Mouse (Mus musculus) liver (tissue): ENCODE measurements at regions not wholly inside any gene's neighbourhood (a gene's known extent, or its start where the extent isn't known, plus 50 kb on each side); places are given as distances from the start of the nearest gene placed in this dataset.

Experiments
- DNase-seq: peaks from one replicate; pipeline ENCODE4 v3.0.0-alpha.2; 2020; ENCODE audit warnings: mixed read lengths

DNA sequence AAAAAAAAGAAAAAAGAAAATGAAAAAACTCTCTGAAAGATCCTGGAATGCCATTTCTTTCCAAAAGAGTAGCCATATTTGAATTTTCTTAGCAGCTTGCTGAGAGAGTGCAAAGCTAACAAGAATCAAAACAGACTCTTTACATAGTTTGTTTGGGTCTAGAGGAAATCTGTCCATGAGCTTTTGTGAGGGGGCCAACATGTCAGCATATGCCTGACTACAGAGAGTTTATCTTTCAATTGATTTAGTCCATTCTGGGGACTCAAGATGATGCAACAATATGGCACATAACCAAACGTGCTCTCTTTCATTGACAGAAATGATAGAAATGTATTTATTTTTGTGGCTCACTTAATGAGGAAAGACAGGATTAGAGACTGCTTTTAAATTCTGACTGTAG lies 822.8 kb upstream of the Acvr2a start:
- no peak for DNase-seq

DNA sequence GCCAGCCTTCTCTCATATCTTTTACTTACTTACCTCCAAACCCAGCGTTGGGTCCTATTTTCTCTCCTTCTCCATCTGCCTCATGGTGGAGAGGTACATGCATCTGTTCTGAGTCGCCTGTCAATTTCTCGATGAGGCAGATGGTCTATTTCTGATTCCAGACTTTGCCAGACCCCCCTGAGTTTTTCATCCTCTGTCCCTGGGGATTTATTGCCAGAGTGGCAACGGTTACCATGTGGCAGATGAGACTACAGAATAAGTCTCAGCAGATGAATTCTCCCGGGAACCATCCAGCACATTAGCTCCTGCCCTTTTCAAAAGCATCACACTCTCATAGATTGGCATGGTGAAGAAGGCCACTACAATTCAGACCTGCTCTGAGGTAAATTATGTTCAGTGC lies 819.7 kb upstream of the Acvr2a start:
- no peak for DNase-seq

DNA sequence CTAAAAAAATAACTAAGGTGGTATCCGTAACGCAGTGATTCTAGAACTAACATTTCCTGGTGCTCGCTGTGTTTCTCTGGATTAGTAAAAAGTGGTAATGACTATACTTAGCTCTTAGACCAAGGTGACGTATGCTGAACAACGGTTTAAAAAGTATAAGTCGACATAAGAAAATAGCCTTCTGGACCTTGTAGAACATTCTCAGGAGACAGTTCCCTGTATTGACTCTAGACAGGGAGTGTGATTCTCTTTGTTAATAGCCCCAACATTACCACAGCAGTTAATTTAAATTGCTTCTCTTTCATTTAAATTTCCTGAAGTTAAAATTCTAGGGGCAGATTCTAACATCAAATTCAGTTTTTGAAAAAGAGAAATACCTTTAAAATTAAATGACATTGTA lies 812.7 kb upstream of the Acvr2a start:
- DNase-seq = no peak

DNA sequence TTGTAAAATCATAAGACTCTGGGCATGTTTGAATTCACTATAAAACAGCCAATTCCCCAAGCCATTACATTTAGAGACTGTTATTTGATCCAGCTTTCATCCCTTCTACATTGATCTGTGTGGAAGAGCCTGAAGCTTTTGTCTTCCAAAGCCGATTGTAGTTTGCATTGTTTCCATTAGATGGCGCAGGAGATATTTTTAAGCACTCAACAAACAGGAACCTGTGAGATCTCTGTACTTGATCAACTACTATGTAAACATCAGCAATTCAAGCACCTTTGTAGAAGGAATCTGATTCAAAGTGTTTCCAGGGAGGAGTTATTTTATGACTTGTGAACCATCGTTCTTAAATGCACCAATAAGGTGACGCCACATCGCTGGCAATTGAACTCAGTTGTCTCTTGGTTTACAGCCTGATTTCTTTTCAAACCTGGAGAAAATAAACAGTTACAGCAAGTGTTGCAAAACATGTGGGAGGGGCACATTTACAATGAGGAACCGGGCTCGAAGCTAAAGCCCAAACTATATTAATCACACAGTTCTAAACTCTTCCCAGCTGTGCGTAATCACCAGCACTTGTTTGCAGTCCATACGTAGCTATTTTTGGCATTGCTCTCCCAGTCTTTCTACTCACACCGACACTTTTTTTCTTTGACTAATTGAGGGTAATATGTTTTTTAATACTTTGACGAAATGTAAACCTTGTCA lies 812.0 kb upstream of the Acvr2a start:
- DNase-seq = no peak

DNA sequence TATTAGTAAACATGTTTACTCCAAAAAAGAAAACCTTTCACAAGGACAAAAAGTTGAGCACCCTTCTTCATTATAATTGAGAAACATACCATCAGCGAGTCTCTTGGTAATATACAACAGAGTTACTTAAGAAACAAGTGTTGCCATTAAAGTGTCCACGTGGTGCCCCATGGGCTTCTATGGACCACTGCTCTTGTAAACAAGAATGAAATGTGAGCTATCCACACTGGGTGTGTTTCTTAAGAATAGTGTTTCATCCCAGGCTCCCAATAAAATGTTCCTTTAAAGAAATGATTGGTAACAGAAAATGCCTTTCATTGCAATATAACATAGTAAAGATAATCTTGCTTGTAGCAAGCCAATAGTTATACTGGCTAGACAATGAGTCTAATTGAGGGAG lies 803.6 kb upstream of the Acvr2a start:
- DNase-seq = no peak

DNA sequence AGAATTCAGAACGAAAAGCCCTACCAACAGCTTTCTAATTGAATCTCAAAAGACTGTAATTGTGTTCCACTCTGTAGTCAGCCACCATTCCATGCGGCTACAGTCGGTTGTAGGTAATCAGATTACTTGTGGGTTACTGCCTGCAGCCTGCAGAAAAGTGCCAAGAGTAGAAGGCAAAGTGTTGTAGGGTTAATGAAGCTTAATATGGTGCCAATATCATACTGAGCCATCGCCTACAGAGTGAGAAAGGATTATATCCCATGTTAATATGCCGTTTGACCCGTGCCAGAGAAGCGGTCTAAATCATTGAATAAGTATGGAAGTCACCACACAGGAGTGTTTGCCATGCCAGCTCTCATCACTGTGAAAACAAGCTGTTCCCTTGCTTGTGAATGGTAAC lies 786.4 kb upstream of the Acvr2a start:
- DNase-seq = no peak

DNA sequence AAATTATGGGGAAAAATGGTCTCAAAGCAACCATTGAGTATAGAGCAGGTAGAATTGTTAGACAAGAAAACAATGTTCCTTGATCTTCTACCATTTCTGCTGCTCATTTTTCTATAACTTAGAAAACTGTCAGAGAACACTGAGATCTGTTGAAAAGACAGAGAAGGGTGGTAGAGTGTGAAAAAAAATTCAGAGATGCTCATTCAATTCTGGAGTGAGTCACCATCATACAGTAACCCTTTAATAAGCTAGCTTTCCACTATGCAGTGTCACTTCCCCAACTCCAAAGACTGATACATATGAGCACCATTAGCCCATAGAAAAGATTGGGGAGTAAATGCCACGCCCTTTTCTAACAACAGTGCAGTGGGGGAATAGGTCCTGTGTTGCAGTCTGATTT lies 752.5 kb upstream of the Acvr2a start:
- DNase-seq = no peak

DNA sequence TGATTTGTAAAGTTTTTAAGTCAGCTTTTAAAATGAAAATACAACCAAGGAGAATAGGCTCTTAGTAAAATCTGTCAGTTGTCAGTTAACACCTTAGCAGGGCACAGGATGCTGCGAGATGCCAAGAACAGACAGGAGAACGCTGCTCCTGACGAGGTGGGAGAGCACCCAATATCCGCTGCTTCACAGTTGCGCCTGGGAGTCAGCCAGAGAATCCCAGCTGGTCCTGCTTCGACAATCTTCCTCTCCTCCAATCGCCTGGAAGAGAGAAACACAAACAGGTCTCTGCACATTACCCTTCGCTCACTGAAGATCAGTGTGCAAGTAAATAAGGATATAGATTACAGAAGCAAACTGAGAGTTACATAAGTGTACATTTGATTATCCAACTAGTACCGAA lies 750.5 kb upstream of the Acvr2a start:
- DNase-seq = no peak

DNA sequence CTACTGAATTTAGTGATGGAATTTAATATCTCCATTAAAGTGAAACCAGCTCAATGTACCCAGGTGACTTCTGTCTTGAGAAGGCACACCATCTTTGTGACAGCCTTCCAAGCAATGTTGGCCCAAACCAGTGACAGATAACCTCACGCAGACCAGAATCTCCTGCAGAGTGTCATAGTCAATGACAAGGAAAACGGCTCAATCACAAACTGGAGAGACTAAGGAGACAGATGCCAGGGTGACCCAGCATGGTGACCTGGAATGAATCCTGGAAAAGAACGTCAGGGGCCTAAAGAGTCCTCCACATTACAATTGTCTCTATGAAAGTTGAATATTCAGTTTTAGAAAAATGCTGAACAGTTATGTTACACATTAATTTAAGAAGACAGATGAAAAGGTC lies 748.7 kb upstream of the Acvr2a start:
- DNase-seq = no peak

DNA sequence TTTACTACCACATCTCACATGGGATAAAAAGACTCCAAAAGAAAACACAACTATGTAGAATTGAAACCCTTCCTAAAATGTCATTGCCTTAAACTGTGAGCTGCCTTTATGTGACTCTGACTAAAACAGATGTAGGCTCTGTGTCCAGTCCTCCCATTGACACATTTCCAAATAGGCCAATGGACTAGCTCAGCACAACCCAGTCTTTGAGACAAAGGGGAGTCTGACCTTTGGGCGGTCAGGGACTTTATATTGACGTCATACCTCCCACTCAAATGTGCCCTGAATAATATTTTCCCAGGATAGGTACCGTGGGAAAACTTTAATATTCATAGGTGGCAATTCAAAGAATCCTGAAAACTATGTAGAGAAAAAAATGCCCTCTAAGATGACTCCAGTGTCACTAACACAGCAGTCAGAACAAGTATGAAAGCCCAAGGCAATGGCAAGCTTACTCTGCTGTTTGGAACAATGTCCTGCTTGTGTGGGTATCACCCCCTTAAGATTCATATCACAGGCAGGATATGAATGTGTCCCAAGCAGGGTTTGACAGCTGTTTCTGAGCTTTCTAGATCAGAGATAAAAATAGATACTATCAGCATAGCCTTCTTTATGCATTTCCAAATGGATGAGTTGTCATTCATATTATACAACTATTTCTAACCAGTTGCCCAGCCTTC lies 731.6 kb upstream of the Acvr2a start:
- no peak for DNase-seq

DNA sequence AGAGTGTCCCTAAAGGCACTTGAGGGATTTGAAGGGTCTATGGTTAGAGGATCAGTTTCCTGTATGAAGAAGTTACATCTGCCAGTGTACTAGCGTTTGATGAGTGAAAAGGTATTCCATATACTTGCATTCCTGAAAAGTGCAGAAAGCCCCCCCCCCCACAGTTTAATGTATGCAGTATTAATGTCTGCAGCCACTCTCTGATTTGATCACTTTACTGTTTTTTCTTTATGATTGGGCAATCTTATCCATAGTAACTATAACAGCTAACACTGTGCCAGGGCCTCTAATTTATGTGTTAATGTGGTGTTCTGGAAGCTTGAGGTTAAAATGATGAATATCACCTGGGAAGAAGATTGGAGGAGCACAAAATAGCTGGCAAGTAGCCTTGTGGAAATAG lies 715.6 kb upstream of the Acvr2a start:
- DNase-seq = no peak

DNA sequence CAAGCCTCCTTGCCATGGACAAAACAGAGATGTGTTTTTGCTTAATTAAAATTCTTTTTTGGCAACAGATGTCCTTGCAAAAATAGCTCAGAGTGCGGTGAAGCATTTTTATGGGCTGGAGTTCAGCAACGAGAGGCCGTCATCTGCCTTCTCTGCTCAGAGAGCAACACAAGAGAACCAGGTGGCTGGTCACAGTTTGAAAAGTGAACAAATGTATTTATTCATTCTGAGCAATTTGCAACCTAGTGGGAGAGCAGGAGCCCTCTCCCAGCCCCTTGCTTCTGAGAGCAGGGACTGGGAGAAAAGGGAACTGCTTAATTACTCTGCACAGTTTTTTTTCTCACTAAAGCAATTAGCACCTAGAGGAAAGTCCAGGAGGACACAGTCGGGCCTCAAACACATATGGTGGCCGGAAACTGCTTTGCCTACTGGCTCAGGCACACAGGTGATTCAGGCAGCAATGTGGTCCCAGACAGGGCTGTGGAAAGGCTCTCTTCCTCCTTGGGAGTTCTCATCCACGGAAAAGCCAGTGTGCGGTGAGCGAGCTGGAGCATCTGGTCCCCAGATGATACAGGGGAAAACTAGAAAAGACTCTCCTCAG lies 714.9 kb upstream of the Acvr2a start:
- DNase-seq = no peak

DNA sequence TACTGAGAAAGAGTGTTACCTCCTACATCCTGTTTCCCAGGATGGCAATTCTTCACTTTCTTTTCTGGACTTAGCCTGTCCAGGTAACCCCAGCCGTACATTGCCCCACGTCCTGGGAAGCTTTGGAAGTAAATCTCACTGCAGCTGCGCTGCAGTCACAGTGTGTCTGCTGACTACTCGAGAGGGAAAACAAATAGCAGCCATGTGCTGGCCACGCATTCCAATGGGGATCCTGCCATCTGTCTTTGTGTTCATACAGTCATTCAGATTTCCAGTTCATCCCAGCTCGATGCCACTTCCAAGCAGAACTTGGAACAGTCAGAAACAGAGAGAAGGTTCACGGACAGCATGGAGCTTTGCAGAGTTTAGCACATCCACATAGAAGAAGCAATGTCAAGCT lies 690.2 kb upstream of the Acvr2a start:
- DNase-seq = no peak

DNA sequence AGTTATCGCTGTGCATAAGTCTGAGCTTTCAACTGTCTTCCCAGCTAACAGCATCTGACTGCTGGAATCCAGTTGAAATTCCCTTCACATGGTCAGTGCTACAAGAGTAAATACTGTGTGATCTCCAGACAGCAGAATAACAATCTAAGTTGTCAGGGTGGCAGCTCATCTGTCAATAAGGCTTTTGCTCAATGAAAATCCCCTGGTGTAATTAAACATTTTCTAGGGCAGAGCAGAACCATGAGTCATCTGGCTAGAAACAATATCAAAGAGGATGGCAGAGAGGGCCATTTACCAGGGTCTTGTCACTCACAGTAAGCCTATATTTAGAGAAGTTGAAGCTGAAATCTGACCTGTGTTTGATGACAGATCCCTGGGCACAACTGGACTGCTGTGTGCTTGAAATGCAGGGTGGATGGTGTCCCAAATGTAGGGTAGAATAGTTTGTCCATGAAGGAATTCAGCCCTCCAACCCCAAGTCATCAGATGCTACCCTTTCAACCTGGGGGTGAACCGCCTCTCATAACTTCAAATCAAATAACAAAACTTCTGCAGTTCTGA lies 675.8 kb upstream of the Acvr2a start:
- no peak for DNase-seq

DNA sequence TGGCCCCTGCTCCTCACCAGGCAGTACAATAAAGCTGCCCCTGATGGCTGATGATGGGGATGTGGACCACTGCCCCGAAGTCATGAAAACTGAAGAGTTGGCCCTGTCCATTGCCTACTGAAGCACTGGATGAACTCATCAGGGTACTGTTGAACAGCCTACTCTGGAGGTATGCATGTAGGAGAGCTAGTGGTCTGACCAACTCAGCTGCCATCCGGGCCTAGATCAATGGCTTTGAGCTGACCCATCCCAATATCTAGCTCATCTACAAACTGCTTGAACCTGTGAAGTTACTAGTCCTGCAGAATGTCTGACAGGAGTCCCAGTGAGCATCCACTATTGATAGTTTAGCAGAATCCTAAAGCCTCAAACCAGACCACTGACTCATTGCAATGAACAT lies 672.6 kb upstream of the Acvr2a start:
- no peak for DNase-seq

DNA sequence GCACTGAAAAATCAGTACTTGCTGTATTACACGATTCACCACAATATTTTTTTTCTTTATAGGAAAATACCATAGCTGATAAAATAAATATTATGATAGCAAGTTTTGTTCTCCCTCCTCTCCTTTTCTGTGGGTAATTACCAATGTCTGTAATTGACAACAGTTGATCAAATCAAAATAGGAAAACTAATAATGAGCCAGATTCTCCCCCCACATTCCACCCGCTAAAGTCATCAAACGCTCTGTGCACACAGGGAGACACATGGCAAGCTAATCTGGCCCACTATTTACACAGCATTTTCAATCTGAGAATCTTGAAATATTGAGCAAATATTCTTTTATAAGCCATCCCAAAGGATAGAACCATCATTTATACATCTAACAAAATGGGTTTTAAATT lies 659.2 kb upstream of the Acvr2a start:
- no peak for DNase-seq

DNA sequence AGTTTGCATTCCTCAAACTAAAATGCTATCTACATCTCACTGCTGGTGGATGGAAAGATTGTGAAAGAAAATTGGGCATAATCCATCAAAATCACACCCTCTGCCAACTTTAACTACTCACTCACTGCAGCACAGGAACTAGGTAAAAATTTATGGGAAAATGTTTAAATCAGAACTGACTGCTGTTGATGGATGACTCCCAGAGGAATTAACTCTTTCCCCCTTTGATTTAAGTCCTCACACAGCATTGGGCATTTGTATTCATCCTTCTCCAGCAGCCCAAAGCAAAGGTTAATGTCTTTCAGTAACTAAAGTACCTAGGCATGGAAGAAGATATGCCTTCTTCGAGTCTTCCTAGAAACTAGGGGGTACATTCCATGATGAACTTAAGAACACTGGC lies 641.3 kb upstream of the Acvr2a start:
- no peak for DNase-seq

DNA sequence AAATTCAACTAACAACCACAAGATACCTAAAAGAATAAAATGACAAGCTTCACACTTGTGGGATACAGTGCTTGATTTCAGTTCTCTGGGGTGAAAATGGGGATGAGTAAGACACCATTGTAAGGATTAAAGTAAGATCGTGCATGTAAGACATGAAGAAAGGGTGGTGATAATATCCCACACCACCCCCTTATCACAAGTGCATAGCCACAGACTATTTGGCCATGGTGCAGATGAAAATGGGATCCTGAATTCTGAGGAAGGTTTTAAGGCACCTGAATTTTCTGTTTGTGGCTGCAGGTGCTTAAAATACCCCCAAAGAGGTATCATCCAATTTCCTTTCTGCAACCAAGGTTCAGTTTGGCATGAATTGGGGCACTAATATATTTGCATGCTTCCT lies 627.7 kb upstream of the Acvr2a start:
- DNase-seq = no peak

DNA sequence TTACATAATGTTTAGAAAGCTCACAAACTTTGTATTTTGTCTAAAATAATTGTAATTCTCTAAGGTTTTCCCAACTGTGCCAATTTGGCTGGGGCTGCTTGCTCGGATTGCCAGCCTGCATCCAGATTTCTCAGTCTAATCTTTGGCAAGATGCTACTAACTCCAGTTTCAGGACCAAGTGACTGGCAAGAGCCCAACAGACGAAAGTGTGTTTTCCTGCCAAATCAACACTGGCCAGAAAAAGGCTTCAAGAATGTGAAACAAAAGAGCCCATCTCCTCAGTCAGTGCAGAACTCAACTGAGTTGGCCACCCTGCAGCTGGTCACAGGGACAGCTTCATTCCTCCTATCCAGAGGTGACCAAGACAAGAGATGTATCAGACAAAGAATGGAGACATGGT lies 627.3 kb upstream of the Acvr2a start:
- no peak for DNase-seq

DNA sequence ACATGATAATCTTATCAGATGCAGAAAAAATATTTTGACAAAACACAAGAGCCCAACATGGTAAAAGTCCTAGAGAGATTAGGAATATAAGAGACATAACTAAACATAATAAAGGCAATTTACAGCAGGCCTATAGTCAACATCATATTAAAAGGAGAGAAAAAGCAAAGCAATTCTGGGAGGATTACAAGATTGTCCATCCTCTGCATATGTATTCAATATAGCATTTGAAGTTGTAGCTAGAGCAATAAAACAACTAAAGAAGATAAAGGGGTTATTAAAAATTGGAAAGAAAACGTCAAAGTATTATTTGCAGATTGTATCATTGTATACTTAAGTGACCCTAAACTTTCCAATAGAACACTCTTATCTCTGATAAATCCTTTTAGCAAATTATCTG lies 602.1 kb upstream of the Acvr2a start:
- no peak for DNase-seq

DNA sequence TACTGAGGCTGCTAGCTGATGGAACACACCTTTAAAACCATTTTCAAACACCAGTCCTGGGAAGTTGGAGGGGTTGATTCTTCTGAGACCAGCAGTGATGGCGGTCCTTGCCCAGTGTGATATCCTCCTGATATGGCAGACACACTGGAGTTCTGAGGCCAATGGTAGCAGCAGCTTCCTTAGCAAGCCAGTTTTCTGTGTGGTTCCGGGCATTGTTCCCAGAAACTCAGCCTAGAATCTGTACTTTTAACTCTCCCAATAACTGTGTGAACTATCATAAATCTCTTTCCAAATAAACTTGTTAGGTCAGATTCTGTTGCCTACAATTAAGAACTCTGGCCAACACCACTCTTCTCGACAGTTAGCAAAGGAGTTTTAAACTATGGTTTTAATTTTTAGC lies 593.1 kb upstream of the Acvr2a start:
- DNase-seq = no peak

DNA sequence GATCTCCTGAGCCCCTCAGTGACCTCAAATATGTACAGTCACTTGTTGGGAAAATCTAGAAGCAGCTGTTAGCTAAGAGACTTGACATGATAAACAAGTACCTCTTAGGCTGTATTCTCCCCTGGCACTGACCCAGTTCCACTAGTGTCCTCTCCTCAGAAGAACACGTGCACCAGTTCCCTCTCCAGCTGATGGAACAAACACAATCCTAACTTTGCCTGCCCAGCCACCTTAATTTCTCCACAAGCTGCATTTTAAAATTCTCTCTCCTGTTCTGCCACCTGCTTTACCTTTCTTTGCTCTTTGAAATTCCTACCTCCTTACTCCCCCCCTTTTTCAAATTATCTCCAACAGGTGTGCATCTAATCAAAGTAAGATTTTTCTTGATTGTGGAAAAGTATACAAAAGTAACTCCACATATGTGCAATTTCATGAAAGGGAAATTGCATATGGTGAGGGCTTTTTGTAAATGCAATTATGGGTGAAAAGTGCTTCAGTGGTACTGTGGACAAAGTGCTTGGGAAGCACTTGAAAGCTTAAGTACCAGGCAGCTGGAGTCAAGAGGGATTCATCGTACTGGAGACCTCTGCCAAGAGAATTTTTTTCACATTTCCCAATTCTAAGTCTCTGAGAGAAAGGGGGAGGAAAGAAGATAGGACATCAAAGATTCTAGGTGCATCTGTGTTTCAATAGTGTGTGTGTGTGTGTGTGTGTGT lies 590.7 kb upstream of the Acvr2a start:
- no peak for DNase-seq

DNA sequence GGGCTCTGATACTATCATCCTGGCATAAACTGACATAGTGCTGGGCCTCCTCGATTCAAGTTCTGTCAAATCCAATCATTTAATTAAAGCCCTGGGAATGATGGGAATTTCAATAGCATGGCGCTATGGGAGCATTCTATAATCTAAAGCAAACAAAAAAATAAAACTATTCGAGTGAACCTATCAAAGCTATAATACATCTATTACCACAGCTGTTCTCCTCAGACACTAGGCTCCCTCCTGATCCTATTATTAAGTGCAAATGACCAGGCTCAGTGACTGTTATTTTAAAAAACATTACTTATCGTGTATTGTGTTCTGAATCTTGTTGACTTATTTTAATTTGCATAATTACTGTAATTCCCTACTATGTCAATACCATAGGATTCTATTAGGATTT lies 563.7 kb upstream of the Acvr2a start:
- DNase-seq = no peak

DNA sequence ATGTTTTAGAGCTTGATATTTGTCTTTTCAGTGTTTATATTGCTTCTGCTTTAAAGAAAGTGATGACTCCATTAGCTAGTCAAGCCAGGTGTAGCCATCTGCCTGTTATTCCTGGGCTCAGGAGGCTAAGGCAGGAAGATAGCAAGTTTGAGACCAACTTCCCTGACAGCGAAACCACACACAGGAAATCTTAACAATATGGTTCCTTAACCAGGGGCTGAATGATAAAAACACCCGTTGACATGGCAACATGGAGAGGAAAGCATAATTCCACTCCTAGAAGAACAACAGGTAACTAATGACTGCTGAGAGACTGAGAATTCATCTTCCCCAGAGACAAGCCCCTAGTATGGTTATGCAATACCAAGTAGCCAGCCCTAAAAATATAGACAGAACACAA lies 553.6 kb upstream of the Acvr2a start:
- no peak for DNase-seq
